Mouse (Mus musculus) embryonic fibroblast, embryonic 13.5 days (primary cell): Measurements from ENCODE around the gene Exoc8.

ENCODE experiments used
- CTCF ChIP-seq: IDR thresholded peaks from 2 replicates; pipeline ENCODE4 v1.5.1; 2011; ENCODE audit warnings: mild to moderate bottlenecking, control low read depth, low read length, moderate library complexity, borderline replicate concordance; ENCODE audit not compliant: insufficient read depth
- POLR2A ChIP-seq: IDR thresholded peaks from 2 replicates; pipeline ENCODE4 v1.6.1; 2011; ENCODE audit warnings: low read depth, mild to moderate bottlenecking, control low read depth, low read length, moderate library complexity

- no peak for TF ChIP-seq CTCF
- TF ChIP-seq POLR2A = no peak
Observed at GRCm38 (mm10) chr8:124863163-124863677, 34.3 kb downstream of the Exoc8 start.
